Mouse (Mus musculus): ENCODE data around the gene Cttnbp2nl.

Gene Cttnbp2nl

DNA sequence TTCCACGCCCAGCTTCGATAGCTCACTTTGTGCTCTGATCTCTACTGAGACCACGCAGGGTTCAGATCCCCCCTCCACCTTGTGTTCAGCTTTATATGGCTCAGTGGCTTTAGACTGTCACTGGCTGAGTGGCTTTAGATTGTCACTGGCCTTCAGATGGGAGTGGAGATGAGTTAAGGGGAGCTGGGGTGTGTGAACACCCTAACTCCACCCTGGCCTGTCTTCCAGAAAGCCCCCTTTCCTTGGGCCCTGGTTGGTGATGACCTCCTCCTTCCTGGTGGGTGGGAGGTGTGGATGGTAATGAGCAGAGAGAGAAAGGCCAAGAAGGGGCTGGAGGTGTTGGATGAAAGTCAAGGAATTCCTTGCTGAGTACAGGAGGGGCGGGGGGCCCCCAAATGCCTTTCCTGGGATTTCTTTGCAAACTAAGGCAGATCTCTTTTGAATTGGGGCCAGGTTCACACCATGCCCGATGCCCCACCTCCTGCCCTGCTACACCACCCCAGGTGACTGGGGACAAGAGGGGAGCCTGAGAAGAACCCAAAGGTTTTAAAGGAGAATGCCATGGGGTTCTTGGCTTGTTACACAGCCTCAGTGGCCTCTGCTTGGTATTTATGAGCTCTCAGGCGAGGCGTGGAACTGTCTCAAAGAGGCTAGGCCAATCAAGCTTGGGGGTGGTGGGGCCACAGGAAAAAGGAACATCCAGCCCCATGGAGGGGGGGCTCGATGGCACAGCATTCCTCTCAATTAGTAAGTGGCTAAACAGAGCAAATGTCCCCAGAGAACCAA is 87.7 kb downstream of the Cttnbp2nl start:
- no peak for DNase-seq (ENCODE audit: low read depth, low spot score)

DNA sequence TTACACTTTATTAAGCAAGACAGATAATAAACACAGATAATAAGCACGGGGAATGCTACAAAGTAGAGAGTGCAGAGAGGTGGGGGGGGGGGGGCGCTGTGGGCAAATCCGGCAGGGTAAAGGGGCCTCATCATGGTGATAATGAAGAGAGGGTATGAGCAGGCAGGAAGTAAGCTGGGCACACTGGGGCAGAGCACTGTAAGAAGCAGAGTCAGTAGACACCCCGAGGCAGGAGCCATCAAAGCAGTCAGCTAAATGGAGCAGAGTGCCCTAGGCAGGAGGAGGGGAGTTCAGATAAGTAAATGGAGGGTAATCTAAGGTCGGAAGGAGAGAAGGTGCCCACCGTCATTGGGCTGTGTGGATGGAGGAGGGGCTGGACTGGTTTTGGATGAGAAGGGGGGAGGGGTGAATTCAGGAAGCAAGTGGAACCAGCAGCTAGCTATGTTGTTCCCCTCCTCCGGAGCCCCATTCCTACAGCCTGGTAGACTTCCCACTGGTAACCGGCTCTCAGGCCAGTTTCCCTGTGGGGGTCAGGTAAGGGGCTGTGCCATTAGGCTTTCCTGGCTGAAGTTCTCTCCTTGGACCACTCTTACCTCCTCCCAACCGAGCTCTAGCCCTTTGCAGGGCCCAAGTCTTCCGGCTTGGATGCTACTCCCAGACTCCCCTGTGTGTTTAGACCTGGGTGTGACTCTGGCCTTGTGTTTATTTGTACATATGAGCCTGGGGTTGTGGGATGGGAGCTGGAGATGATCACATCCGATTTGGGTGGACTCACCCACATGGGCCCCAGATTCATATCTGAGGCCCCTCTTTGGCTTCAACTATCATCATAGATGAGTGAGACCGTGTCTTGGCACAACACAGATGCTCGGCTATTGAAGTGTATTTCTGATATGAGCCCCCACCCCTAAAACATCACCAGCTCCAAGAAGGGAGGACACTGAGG is 89.3 kb downstream of the Cttnbp2nl start:
- DNase-seq (ENCODE audit: low read depth, low spot score) = no peak

DNA sequence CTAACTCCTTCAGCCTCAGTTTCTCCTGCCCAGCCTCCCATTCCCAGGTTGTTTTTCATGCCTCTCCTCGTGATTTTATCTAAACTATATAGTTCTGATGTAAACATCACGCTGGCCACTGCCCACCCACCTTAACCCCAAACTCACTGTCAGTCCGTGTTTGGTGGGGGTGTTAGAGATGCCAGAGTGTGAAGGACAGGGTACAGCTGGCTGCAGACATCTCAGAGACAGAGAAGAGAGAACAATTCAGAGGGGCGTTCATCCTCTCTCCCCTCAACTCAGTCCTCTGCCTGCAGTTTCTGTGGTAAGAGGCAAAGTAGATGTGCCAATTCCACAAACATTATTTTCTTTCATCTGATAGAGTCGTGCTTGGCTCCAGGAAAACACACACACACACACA is 90.1 kb downstream of the Cttnbp2nl start:
- no peak for DNase-seq (ENCODE audit: low read depth, low spot score)

DNA sequence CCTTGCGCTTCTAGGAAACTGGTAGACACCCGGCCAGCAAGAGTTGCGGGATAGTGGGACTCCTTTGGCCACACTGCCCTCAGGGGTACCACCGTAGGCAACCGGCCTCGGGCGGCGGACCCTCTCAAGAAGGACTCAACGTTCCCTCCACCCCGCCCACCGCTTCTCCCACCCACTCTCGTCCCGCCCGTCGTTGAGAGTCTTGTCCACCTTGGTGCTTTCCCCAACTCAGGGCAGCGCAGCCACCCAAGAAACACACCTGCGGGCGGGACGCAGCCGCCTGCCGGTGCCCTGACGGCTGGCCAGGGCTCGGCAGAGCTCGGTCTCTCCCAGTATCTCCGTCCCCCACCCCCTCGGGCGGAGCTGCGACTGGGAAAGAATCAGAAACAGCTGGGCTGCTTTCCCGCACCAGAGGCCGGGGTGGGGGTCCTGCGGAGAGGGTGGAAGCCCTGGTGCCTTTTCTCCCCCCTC is 90.8 kb downstream of the Cttnbp2nl start:
- DNase-seq (ENCODE audit: low read depth, low spot score) = peak; percentile 39

DNA sequence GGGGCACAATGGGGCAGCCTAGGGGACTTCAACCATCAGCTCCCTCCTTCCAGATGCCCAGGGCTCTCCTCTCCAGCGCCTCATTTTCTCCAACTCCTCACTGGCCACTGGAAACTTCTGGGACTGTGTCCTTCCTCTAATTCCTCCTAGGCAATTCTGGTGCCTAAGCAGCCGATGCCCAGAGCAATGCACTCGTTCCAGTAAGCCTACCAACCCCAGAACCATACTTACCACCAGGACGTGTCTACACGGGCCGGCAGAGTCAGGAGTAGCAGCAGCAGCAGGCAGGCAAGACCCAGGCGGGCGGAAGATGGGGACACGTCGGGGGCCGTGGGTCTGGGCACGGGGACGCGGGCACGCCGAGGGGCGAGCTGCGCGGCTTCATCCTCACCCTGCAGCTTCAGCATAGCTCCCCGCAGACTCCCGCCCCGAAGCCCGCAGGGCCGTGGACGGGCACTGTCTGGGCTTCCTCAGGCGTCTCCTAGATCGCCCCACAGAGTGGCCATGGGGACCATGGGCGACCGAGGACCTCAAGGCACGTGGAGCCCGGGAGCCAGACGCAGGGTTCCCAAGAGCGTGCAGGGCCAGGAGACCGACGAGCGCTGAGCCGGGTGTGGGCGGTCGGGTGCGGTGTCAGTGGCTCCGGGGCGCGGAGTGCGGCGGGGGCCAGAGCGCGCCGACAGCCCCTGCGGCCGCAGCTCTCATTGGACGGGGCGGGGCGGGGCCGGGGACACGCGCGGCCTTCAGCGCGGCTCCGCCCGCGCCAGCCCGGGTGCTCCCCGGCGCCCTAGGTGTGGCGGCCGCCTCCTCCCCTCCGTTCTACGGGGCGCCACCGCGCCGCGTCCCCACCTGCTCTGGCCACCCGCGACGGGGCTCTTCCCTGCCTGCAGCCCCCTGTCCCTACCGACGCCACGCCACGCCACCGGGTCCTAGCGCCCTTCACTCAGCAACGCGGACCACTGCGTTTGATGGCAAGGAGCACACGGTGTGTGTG is 91.6 kb downstream of the Cttnbp2nl start, which contains the start of gene Wnt2b:
Gene Wnt2b (minus strand): TSS at position 856 of the 994 bp plus-strand sequence.
- DNase-seq (ENCODE audit: low read depth, low spot score) = no peak

DNA sequence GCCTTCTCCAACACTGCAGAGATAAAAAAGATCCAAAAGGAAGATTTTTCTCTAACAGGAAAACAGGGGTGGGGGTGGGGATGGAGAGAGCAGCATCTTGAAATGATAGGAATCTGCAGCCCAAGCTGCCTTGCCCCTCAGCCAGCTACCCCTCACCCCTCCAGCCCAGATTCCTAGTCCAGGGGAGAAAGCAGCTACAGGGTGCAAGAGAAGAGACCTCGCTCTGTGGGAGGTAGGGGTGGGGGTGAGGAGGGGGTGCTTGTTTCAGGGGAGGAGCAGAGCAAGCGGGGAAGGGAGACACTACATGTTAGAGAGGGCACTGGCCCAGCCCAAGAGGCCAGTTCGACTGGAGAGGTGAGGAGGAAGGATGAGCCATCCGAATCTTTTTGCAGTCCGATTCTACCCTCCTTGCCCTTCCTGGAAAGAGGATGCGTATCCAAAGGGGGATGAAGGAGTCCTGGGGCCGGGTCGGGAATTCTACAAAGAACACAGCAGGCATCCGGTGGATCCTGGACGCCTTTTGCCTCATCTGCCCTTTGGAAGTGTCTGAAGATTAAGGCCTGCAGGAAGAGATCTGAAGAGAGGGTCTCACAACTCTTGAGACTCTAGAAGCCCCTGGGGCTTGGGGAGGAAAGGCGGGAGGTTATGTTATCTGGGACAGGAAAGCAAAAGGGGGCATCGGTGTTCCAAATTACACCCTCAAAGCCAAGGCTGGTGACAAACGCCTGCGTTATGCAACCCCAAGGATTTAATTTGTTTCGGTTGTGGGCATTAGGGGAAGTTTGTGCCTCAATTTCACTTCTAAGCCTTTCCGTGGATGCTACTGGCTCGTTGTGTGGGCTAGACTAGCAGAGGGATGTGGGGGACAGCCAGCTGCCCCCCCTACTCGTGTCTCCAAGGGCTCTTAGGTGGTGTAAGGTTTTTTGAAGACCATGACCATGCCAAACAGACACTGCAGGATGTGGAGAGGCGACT is 92.6 kb downstream of the Cttnbp2nl start:
- no peak for DNase-seq (ENCODE audit: low read depth, low spot score)

DNA sequence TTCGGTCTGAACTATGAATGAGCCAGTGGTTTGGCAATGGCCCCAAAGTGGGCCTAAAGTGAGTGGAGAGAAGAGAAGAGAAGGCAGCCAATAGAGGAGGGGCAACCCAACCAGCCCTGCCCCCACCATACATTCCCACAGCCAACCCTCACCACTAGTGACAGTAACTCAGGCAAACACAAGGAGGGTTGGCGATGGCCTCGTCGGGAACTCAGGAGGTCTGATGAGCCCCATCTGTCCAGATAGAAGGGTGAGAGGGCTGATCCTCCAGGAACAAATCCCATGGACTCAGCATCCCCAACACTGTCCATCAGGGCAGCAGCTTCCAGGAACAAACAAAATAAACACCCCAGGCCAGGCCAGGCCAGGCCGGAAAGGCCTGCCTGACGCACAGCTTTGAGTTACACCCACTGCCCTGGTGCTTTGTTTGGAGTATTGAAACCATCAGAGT is 96.8 kb downstream of the Cttnbp2nl start:
- DNase-seq (ENCODE audit: low read depth, low spot score) = no peak

DNA sequence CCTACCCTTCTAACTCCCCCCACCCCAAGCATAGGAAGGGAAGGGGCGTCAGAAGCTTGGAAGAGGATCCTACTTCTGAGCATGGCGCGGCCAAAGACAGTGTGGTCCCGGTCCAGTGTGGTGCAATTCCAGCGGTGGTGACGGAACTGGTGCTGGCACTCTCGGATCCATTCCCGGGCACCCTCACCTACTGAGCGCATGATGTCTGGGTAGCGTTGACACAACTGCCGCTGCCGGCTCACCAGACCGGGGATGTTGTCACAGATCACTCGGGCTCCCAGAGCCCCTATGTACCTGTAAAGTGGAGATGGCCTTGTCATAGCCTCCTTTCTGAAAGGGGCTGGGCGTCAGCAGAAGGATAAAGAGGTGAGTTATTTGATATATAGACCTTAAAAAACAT is 98.4 kb downstream of the Cttnbp2nl start:
- no peak for DNase-seq (ENCODE audit: low read depth, low spot score)

DNA sequence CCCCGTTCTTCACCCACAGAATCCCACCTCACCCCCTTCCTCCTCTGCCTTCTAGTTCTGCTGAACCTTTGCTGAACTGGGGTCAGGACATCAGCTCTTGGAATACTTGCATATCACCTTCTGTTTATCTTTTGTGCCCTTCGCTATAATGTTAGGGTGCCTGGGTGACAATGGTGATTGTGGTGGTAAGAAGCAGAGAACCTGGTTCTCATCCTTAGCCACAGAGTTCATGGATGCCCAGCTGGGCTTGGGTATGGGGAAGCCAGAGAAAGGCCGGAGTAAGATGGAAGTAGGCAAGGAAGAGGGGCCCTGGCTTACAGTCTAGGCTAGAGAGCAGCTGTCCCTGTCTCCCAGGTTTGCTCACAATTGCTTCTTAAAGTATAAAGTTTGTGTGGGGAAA is 98.8 kb downstream of the Cttnbp2nl start:
- no peak for DNase-seq (ENCODE audit: low read depth, low spot score)

DNA sequence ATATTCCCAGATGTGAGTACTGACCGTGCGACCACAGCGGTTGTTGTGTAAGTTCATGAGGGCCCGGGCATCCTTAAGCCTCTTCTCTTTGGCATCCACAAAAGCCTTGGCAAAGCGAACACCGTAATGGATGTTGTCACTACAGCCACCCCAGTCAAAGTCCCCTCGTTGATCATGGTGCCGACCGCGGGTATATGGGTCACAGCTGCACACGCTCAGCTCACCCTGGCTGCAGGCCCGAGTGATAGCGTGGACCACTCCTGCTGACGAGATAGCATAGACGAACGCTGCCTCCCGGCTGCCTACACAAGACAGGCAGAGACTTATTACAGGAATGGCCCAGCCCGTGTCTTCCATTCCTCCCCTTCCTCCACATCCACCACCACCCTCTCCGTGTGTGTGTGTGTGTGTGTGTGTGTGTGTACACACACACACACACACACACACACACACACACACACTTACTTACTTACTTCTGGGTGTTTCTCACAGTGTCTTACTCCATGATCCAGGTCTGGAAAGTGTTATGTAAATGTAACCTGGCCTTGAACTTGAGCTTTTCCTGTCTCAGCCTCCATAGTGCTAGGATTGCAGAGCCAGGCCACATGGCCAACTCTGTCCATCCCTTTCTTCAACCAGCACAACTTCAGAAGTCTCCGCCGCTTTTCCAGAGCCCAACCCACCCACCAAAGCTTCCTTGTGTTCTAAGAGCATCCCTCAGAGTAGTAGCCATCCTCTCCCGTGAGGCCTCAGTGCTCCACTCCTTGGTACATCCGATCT is 99.9 kb downstream of the Cttnbp2nl start:
- no peak for DNase-seq (ENCODE audit: low read depth, low spot score)

All from mesoderm, embryonic 11.5 days (tissue).